Mouse (Mus musculus): ENCODE results near the gene Galnt14.

DNA sequence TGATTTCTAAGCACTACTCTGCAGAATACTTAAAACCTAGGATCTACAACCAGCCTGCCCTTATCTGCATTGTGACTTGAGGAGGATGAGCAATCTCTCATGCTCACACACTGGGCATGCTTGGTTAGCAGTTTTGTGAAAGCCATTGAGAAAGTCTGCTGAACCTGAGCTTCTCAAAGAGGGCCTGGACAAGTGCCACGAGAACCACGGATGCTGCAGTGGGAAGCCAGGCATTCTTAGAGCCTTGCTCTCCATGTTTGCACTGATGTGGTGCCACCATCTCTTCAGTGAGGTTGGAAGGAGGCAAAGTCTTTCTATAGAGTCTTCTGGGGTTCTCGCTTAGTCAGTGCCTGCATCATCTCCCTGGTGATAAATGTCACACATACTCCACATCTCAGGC is 194.7 kb downstream of the Galnt14 start:
- TF ChIP-seq CTCF (IDR thresholded peaks at IDR 0.05; ENCODE audit: insufficient read depth, low read length) (no peak), POLR2A (IDR thresholded peaks at IDR 0.05; ENCODE audit: borderline replicate concordance, extremely low read depth, low read depth, low read length) (no peak)

Data from lung, adult 2 months (tissue).